In genomic region chr9:96472356-96472755, GRCm38 (mm10) we compare ENCODE assay signal across 20 mouse cellular contexts. TPM values are rescaled to one million over a fixed set of nuclear protein-coding genes. Genes with fewer than 3 reads are reported as not detected.
"Had no signal": no experiment of that assay in that cellular context is flagged by ENCODE, and none has a peak within 500 bp of the region (broad histone marks: within the 10 kb centered on the region; RNA-seq: fewer than 3 reads in every experiment).

No protein-coding gene starts in this region.

- H3K27me3 ChIP-seq: liver, embryonic 15.5 days; megakaryocyte, embryonic 14.5 days; neural tube, embryonic 13.5 days had no signal

- ATAC-seq: lung, postnatal 0 days; midbrain, embryonic 16.5 days had no signal

- H3K9me3 ChIP-seq: liver, embryonic 15.5 days; megakaryocyte, embryonic 14.5 days; neural tube, embryonic 13.5 days had no signal

- H3K9ac ChIP-seq: liver, embryonic 15.5 days; neural tube, embryonic 13.5 days had no signal

- H3K27ac ChIP-seq: liver, embryonic 15.5 days; neural tube, embryonic 13.5 days had no signal

- H3K4me2 ChIP-seq: liver, embryonic 11.5 days; liver, embryonic 15.5 days; midbrain, embryonic 11.5 days; neural tube, embryonic 13.5 days had no signal

- H3K4me3 ChIP-seq: liver, embryonic 15.5 days; megakaryocyte, embryonic 14.5 days; neural tube, embryonic 13.5 days had no signal

- DNase-seq: kidney, adult 18-20 months; kidney, postnatal 10 days; kidney, postnatal 4 days; lung, adult 2 months; lung, postnatal 4 days; retina, postnatal 1 day; right cerebral cortex, postnatal 4 days; spleen, adult 18-20 months; thymus, adult 18-20 months; thymus, postnatal 14 days had no signal

RNA-seq across cellular contexts. Expression of gene Gm28729, which starts 52.7 kb away (rescaled TPM):
- total RNA-seq: left cerebral cortex, postnatal 36 days had no signal
- polyA plus RNA-seq: kidney, embryonic 14.5 days; liver, embryonic 11.5 days; midbrain, embryonic 11.5 days; neural tube, embryonic 13.5 days; stomach, embryonic 14.5 days had no signal
